Mouse (Mus musculus) CD4-positive helper T cell, adult 2 months (primary cell): Measurements from ENCODE around the gene Cgnl1.

Experiments
- DNase-seq: peaks from one replicate; pipeline ENCODE4 v3.0.0-alpha.2; 2012; ENCODE audit warnings: low read depth, missing footprints, low spot score

The Cgnl1 gene

DNA sequence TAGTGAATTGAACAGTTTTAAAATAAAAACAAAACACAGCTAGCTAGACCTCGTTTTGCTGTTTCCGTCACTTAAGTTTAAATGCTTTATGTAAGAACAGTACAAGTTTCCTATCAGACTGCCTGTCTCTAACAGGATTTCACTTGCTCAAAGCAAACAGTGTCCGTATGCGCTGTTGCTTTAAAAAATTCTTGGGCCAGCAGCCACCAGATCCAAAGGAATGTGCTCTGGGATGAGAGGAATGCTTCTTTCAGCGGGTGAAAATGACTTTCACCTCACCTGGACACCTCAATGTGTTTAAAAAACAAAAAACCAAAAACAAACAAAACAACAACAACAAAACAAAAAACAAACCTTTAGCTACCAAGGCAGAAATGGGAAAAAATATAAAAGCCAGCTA, 54.4 kb downstream of the Cgnl1 start:
- no peak for DNase-seq

DNA sequence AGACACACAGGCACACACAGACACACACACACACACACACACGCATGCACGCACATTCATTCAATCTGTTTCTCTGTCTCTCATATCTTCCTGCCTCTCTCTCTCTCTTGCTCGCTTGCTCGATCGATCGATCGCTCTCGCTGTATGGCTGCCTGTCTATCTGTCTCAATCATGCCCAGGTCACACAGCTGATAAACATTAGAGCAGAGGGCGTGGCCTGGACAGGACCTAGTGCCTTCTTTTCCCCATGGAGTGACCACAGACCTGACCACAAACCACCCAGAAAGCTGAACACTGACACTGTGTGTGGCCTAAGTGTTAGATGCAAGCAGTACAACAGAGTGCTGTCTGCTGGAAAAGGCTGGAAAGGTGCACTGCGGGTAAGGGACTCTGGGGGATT, 60.6 kb downstream of the Cgnl1 start:
- DNase-seq = no peak

DNA sequence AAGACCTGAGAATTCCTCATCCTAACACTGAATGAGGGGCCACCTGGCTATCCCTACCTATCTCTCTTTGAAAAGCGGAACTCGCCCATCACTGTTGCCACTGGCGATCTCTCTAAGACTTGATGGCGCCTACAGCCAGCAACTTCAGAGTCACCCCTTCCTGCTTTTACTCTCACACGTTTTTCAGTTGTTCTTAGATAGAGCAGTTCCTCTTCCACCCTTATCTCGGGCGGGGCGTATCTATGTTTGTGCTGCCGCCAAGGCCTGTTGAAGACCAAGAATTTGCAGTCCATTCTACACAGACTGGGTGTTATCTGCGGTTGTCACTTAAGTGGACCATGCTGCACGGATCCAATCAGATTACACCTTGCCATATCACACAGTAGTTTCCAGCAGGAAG, 62.2 kb downstream of the Cgnl1 start:
- DNase-seq = no peak

DNA sequence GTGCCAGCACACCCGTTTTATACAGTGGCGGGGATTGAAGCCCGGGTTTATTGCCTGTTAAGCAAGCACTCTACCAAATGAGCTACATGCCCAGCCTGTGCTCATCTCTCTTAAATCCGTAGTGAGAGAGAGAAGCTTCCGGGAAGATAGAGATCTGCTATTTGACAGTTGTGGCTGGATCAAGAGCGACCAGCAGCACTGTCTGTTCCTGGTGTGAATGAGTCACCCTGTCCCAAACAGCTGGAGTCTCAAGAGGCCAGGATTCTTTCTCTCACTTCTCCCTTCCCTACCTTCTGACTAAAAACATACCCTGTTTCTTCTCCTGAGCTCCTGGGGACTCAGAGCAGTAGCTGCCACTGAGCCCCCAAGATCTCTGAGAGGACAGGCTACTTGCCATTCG, 63.4 kb downstream of the Cgnl1 start:
- no peak for DNase-seq

DNA sequence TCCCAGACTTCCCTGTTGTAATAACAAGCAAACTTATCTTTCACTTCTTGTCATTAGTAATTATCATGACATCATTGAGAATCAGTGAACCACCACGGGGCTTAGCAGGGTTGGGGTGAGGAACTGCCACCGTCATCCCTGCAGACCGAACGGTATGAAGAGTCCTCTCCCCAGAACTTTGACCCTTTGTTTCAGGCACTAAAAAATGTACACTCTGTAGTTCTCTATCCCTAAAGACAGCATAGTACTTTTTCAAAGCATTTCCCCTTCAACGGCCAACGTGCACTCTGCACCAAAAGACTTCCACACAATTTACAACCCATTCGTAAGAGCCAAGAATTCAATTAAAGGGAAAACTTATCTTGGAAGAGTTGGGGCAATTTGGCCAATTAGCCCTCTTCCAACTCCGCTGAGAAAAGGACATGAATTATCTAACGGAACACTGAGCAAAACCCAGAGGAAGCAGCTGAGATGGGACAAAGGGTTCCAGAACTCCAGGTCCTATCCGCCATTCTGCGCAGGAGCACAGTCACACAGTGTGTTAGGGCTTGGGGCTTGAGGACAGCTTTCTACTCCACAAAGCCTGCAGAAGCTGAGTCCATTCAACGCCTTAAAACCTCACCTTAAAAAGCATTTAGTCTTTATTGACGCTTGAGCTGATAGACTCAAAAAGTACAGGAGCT, 66.9 kb downstream of the Cgnl1 start:
- no peak for DNase-seq

DNA sequence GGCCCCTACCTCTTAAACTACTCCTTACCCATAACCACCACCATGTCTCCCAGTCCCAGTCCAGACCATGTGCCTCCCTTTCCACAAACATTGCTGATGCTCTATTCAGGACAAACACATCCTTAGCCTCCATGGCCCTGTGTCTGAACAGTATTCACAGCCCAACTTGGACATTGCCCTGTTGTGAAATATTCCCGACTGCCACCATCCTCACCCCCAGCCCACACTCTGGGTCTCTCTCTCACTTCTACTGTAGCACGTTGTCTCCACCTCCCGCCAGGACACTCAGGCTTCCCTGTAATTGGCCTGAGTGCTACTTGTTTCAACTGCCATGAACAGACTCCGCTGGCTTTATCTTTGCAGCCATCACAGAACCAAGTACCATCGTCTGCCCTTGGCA, 72.3 kb downstream of the Cgnl1 start:
- no peak for DNase-seq

DNA sequence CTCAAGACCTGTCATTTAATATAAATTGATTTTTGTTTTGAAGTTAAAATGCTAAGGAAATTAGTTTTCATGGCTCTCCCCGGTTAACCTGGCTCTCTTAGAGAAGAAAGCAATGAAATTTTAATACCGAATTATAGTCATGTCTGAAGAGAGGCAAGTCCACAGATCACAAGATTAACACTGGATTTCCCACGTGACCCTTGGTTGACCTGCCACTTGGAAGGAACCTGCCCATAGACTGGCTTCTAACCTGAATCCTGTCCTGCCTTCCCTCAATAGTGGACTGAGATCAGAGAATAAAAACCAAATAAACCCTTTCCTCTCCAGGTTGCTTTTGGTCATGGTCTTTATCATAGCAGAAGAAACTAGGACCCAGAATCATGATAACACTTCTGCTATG, 73.3 kb downstream of the Cgnl1 start:
- DNase-seq = no peak

DNA sequence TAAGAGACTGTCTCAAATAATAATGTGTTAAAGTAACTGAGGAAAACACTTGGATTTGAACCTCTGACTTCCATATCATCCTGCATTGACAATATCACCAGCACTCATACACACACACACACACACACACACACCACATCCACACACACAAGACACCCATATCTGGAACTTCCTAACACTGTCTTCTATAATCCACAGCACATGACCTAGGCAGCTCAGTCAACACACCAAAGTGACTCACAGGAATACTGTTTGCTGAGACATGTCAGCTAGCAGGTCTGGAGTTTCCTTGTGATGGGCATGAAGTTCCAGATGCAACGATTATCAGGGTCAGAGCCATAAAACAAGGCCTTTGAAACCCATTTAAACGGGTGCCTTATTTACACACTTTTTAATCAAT, 74.2 kb downstream of the Cgnl1 start:
- no peak for DNase-seq

DNA sequence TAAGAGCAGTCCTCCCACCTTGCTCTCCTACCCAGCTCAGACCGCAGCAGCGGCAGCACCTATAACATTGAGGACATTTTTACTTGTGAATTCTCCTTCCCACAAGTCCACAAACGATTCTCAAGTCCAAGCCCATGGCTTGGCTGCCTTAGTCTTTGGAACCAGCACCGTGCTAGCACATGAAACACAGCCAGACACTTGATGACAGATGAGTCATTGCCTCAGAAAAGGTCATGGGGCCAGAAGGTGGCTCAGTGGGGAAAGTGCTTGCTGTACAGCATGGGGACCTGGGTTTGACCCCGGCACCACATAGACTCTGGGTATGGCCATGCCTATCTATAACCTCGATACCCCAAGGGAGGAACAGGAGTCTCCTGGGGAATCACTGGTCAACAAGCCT, 74.6 kb downstream of the Cgnl1 start:
- DNase-seq = no peak

DNA sequence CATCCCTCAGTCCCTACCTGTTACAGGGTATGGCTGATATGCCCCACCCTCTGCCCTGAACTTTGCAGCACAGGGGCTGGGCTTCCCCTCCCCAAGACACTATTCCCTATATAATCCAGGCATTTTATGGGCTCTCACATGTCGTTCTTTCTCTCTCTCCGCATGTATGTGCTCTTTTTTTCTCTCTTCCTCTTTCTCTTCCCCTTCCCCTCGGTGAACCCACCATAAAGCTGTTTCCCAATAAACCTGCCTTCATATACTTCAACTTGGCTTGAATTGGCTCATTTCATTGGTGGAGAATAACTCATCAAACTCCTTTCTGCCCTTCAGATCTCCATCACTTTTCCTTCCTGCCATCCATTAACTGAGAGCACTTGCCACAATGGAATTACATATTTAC, 76.3 kb downstream of the Cgnl1 start:
- DNase-seq = no peak

DNA sequence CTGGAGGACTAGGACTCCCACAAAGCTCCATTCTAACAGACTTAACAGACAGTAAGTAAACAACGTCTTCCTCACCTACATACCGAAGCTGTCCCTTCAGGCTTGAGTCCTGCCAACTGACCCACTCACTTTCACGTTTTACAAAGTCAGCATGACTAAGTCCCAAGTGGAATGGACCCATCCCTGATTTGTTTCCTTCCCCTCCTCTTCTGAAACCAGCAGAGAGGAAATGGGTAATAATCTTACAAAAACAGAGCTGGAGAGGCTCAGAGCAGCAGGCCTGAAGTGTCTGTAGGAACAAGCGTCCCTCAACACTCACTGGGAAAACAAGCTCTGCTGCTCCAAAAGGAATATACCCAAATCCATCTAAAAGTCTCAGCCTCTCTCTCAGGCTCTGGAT, 77.2 kb downstream of the Cgnl1 start:
- DNase-seq = no peak

DNA sequence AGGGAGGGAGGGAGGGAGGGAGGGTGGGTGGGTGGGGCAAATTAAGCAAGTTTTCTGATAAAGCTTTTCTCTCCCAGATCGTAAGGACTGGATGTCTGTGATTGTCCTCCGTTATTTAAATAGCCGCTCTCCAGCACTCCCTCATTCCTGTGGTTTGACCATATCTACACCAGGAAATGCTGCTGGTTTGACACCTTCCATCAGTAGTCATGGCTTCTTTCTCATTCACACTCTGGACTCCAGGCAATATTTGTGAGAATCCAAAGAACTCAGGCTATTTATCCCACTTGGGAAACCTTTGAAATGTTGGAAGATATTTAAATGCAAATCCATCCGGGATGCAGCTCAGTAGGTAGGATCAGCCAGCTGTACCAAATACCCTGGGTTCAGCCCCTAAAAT, 77.6 kb downstream of the Cgnl1 start:
- DNase-seq = no peak

DNA sequence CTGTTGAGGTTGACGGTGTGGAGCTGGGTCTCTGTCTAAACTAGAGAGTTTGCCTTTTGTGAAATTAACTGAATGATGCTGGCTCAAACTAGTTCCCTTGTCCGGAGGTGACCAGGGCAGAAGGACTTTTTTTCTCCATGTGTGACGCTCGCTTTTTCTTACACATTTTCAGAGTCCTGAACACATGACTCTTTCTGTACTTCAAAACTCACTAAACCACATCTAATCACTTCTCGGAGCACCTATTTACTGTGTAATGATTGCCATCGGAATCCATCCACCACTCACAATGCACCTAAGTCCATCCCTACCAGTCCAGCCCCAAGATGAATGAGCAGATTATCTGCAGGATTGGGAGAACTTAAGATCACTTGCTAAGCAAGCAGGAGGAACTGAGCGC, 79.2 kb downstream of the Cgnl1 start:
- DNase-seq = no peak

DNA sequence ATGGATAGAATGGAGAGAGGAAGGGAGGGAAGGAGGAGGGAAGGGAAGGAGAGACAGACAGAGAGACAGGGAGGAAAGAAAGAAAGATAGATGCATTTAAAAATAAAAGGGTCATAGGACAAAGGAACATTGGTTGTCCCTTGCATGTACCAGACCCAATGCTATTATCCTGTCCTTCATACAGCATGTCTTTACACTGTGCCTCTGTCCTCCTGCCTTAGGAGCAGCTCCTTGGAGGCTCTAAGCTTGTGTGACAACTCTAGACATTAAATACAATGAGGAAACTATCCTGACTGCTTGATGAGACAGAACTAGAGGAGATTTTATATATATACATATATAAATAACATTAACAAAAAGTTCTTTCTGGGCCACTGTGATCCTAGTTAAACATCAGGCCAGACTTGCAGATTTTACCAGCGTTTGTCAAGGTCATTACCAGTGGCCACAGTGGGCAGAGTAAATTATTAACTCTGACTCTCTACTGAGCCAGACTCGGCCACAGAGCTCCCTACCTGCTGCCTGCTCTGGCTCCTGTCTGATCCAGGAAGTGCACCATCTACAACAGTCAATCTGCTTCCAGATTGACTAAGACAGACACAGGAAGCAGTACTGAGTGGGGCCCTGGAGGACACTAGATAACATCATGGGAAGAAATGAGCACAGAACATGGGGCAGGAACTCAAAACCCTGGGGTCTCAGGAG, 81.9 kb downstream of the Cgnl1 start:
- DNase-seq = no peak

DNA sequence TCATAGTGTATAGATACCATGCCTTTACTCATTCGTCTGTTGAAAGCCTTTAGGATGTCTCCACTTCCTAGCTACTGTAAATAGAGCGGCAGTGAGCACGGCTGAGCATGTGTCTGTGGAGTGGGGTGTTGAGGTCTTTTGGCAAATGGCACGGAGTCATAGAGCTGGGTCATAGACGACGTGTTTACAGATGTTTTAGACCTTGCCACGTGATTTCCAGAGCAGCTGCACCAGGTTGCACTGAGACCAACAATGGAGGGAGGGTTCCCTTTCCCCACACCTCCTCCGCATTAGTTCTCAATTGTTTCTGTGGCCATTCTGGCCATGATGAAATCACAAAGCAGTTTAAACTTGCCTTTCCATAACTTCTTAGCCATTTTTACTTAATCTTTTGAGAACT, 84.9 kb downstream of the Cgnl1 start:
- DNase-seq = no peak

DNA sequence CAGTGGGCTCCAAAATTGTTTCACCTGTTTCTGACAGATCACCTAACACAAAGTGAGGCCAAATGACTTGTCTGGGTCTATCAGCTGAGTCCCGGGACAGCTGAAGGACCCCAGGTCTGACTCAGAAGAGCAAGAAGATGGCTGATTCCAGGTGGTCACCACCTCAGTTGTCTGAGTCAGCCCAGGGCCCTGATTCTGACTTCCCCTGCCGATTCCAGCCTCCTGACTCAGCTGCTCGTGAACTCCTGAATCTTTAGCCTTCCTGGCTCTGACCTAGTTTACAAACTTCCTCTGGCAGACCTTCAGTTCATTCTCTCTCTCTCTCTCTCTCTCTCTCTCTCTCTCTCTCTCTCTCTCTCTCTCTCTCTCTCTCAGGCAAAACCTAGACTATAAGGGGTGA, 86.6 kb downstream of the Cgnl1 start:
- no peak for DNase-seq

DNA sequence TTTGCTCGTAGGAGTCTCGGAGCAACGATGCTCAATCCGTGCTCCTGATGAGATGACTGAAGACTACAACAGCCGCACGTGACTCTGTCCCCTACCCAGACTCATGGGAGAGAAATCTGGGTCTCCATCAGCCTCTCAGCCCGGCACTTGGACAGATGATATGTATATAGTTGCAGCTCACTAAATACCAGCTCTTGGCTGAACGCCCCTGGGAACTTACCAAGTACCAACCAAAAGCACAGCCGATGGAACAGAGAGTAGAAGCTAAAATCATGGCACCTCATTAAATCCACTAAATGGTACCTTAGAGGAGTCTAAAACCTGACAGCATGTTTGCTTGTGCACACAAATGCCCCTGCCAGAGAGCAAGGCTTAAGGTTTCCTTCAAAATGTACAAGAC, 91.0 kb downstream of the Cgnl1 start:
- no peak for DNase-seq

DNA sequence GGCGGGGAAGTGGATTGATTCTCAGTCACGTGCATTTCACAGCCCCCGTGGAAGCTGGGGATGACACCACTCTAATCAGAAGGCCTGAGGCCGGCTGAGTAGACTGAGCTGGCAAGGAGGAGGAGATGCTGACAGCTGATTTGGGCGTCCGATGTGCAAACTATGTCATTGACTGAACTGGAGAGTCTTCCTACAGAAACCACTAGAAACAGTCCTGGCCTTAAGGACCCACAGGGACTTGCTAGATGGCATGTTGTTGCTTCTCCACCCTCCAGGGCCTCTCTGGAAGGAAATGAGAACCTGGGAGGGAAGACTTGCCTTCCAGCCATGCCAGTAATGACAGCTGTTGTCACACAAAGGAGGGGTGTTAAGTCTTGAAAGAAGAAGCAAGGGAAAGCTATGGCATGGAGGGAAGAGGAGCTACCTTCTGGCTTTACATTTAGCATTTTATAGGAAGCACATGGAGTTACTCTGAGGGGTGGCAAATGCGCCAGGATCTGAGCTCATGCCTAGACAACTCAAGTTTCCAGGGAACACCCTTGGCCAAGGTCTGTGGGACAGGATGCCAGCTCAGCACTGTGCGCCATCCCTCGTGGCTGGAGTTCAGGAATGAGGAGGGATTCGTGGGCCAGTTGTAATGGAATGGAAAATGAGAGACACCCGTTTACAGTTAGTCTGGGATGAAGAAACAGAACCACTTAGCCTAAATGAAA, 92.1 kb downstream of the Cgnl1 start:
- DNase-seq = no peak

DNA sequence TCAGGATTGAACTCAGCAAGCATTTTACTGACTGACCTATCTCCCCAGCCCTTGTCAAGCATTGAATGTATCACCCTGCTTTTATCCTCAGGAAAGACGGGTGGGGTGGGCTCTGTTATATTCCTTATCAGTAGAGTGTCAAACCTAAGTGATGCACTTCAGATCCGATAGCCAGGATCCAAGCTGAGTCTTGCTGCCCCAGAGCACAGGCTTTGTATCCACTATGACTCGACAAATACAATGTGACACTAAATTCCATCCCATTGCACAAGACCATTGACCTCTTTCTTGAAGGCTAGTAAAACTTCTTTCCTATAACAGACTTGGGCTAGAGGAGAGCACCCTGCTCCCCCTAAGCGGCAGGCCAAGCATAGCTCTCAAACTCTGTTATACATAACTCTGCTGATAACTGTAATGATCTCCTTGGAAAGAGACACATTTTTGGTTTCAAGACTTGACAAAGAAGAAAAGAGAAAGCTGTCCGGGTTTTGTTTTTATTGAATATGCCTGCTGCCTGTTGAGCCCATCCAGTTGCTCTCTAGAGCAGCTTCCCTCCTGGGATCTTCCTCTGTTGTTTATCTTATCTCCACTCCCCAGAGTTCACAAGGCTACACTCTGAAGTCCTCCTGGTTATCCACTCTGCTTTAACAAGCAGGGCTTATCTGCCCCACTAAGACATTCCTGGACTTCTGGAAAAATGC, 94.3 kb downstream of the Cgnl1 start:
- no peak for DNase-seq

DNA sequence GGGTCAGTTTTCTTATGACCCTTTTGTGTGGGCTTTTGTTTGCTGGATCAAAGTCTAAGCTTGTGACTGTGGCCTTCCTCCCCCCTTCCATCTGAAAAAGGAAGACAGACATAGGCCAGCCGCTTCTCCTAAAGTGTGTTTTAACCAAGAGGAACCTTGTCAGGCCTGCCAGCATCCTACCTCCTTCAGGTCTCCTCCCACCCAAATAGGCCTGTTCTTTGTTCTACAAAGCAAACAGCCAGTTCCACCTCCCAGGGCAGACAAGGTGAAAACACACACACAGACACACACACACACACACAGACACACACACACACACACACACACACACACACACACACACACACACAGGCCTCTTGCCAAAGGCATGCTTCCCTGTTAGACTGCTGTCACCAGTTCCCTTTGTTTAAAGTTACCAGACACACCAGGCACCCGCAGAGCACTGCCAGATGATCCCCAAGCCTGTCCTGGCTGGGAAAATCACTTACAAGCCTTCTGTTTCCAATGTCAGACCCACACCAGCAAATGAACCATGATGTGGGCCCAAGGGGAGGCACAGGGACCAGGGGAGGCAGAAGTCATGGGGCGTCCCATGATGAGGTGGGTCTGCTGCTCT, 95.5 kb downstream of the Cgnl1 start:
- no peak for DNase-seq

DNA sequence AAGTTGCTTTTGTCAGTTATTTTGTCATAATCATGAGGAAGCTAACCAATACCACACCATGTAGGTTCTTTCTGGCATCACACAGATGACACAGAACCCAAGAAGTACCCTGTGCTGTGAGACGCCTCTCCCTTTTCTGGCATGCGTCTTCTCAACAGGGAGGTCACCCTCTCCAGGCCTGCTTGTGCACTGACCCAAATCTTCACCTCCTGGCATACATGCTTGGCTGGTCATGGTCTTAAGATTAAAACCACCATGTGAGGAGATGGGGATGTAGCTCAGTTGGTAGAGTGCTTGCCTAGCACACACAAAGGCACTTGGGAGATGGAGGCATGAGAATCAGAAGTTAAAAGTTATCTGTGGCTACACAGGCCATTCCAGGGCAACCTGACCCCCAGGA, 96.2 kb downstream of the Cgnl1 start:
- no peak for DNase-seq

DNA sequence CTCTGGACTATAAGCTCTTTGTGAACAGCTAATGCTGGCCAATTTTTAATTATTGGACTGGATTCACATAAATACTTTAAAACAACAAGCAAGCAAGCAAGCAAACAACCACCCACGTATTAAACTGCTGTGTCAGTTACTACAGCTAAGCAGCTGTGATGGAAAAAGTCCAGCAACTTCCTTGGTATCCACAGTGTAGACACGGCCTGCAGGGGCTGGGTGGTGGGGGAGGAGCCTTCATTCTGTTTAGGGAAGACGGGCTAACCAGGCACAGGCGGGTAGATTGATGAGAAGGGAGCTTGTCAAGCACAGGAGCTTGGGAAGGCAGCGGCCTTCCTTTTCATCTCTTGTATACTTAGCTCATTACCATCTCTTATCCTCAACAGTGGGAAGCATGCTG, 96.9 kb downstream of the Cgnl1 start:
- no peak for DNase-seq
